ENCODE assay signal across 20 mouse cellular contexts in genomic region chr11:87281907-87282475, GRCm38 (mm10).
DNase-seq lines count a peak whose midpoint lies in the region; ATAC-seq lines count a peak whose summit lies in the region.
"Had no signal": no experiment of that assay in that cellular context is flagged by ENCODE, and none has a peak within 500 bp of the region (broad histone marks: within the 10 kb centered on the region; RNA-seq: fewer than 3 reads in every experiment).

No protein-coding gene starts in this region.

- no peak overlapping the region for H3K4me3 ChIP-seq in forebrain, embryonic 14.5 days (ENCODE audit: low read depth, low read length)
- H3K4me3 ChIP-seq in forebrain, embryonic 16.5 days (replicated peaks; ENCODE audit: low read length), result no peak overlapping the region
- H3K4me3 ChIP-seq: forebrain, embryonic 13.5 days; heart, embryonic 10.5 days; limb, embryonic 15.5 days had no signal

- H3K9me3 ChIP-seq in forebrain, embryonic 14.5 days (replicated peaks; ENCODE audit: control insufficient read depth, low read length), result no peaks in the 10 kb centered on the region
- H3K9me3 ChIP-seq in forebrain, embryonic 16.5 days (ENCODE audit: control insufficient read depth, low read length), result no peaks in the 10 kb centered on the region
- H3K9me3 ChIP-seq: forebrain, embryonic 13.5 days; heart, embryonic 10.5 days; limb, embryonic 15.5 days had no signal

- H3K9ac ChIP-seq in forebrain, embryonic 14.5 days (ENCODE audit: low read length), result no peak overlapping the region
- no peak overlapping the region for H3K9ac ChIP-seq in forebrain, embryonic 16.5 days (replicated peaks; ENCODE audit: low read depth, low read length)
- H3K9ac ChIP-seq: forebrain, embryonic 13.5 days; hindbrain, embryonic 14.5 days; limb, embryonic 15.5 days had no signal

- no peaks in the 10 kb centered on the region for H3K36me3 ChIP-seq in forebrain, embryonic 14.5 days (ENCODE audit: control insufficient read depth, insufficient read depth, low read length)
- H3K36me3 ChIP-seq in forebrain, embryonic 16.5 days (ENCODE audit: control insufficient read depth, insufficient read depth), result no peaks in the 10 kb centered on the region
- H3K36me3 ChIP-seq: heart, embryonic 10.5 days; limb, embryonic 15.5 days had no signal

- intact Hi-C loops in left cerebral cortex, postnatal 4 days (cut with DNase I), result loop anchor here (10.0 kb wide), 1 partner anchor 73 kb away; the partner anchor contains the start of gene Ppm1e
- intact Hi-C loops in left cerebral cortex, postnatal 25 days (cut with DNase I), result no loop called here

- peak; percentile 46 for DNase-seq in forebrain, embryonic 14.5 days (ENCODE audit: low spot score)
- DNase-seq in left cerebral cortex, postnatal 4 days, result peak; percentile 57
- DNase-seq in left cerebral cortex, postnatal 25 days (ENCODE audit: low spot score in 2 of 2), result no peak
- peak; percentile 34 for DNase-seq in NIH3T3 (ENCODE audit: low read depth)
- DNase-seq in adrenal gland, postnatal 36 days, result peak; percentile 56 to 58
- no peak for DNase-seq in gastrocnemius, postnatal 10 days
- DNase-seq: cerebellum, adult 18-20 months; heart, postnatal 10 days; kidney, postnatal 4 days; lung, adult 2 months; right cerebral cortex, adult 18-20 months; thymus, postnatal 36 days had no signal

- no peak for ATAC-seq in forebrain, embryonic 14.5 days
- no peak for ATAC-seq in forebrain, embryonic 16.5 days
- ATAC-seq: activated CD4-positive, CD25-positive, alpha-beta regulatory T cell, adult 4 months; forebrain, embryonic 13.5 days; intestine, embryonic 16.5 days; Patski had no signal

- H3K27me3 ChIP-seq in forebrain, embryonic 14.5 days (replicated peaks; ENCODE audit: control insufficient read depth, insufficient read depth, low read length), result no peaks in the 10 kb centered on the region
- H3K27me3 ChIP-seq in forebrain, embryonic 16.5 days (replicated peaks; ENCODE audit: control insufficient read depth, insufficient read depth, low read length), result no peaks in the 10 kb centered on the region
- H3K27me3 ChIP-seq: forebrain, embryonic 13.5 days; limb, embryonic 15.5 days had no signal

- H3K27ac ChIP-seq in forebrain, embryonic 14.5 days (ENCODE audit: low read depth, low read length), result no peak overlapping the region; the same call in 1 of the 2 replicates
- H3K27ac ChIP-seq in forebrain, embryonic 16.5 days (ENCODE audit: low read length), result no peak overlapping the region
- H3K27ac ChIP-seq: forebrain, embryonic 13.5 days; heart, embryonic 10.5 days; hindbrain, embryonic 14.5 days; limb, embryonic 15.5 days had no signal

- peaks cover 15% of the 10 kb centered on the region for H3K4me1 ChIP-seq in forebrain, embryonic 14.5 days (ENCODE audit: control insufficient read depth, insufficient read depth, low read length)
- peaks cover 26% of the 10 kb centered on the region for H3K4me1 ChIP-seq in forebrain, embryonic 16.5 days (replicated peaks; ENCODE audit: control insufficient read depth, insufficient read depth, low read length)
- H3K4me1 ChIP-seq: heart, embryonic 10.5 days had no signal

- 64% methylated on average over 7 of the region's 7 CpGs for WGBS in forebrain, embryonic 14.5 days
- 49% methylated on average over 7 of the region's 7 CpGs for WGBS in forebrain, embryonic 16.5 days

- H3K4me2 ChIP-seq in forebrain, embryonic 14.5 days (ENCODE audit: low read length), result no peak overlapping the region
- H3K4me2 ChIP-seq in forebrain, embryonic 16.5 days (ENCODE audit: low read length), result no peak overlapping the region
- H3K4me2 ChIP-seq: forebrain, embryonic 13.5 days; hindbrain, embryonic 14.5 days; limb, embryonic 15.5 days had no signal

Comparison
In these comparisons a context has a peak if more than half of its experiments do, and no peak if none do; other contexts are left out.
1. DNase-seq: peak in forebrain, embryonic 14.5 days (single experiment), left cerebral cortex, postnatal 4 days (single experiment), NIH3T3 (single experiment) and adrenal gland, postnatal 36 days (2 of 2); none in left cerebral cortex, postnatal 25 days (0 of 2) and gastrocnemius, postnatal 10 days (single experiment).